Mouse (Mus musculus): Measurements from ENCODE around the gene Azin2.

DNA sequence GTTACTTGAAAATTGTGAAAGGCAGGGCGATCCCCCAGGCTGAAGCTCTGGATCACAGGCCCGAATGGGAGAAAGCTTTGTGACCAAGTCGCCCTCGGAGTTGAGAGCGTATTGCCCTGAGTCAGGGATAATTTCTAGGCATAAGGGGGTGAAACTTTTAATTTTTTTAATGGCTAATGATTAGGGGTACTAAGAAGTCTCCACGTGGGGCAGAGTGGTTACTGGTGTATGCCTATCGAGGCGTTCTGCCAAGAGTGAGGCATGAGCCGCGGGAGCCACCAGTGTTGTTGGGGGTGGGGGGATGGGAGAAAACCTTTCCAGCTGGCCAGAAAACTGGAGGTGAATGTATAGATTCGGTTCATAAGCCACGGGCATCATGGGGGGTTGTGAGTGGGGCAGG lies 31.4 kb upstream of the Azin2 start:
- TF ChIP-seq MYOG (IDR thresholded peaks at IDR 0.05; ENCODE audit: control insufficient read depth, extremely low read depth, insufficient read length) (no peak), CTCF (IDR thresholded peaks at IDR 0.05; ENCODE audit: control insufficient read depth, insufficient read depth, insufficient read length) (no peak), MAX (IDR thresholded peaks at IDR 0.05) (no peak), USF1 (IDR thresholded peaks at IDR 0.05; ENCODE audit: low read depth) (no peak), MYOD1 (IDR thresholded peaks at IDR 0.05; ENCODE audit: control insufficient read depth, insufficient read length, low read depth) (no peak)
